ENCODE assay signal across 20 mouse cellular contexts in the genomic region with DNA sequence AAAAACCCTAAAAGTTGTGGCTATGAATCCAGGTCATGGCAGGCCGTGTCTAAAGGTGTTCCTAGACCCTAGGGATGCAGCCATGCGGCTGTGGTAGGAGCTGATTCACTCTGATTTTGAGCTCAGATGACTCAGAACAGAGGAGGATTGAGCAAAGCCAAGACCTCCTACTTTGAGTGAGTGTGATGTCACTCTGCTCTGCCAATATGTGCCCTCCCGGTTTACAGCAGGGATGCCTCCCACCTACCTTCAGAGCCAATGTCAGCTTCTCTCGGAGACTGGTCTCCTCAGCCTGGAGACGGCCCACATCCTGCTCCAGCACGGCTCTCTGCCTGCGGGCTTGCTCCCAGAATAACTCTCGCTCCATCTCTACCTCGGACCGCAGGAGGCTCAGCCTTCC. TPM values are rescaled to one million over a fixed set of nuclear protein-coding genes. Genes with fewer than 3 reads are reported as not detected.
DNase-seq lines count a peak whose midpoint lies in the region; ATAC-seq lines count a peak whose summit lies in the region.
"Had no signal": no experiment of that assay in that cellular context is flagged by ENCODE, and none has a peak within 500 bp of the region (broad histone marks: within the 10 kb centered on the region; RNA-seq: fewer than 3 reads in every experiment).

No protein-coding gene starts in this region.

- ATAC-seq in CD4-positive, CD25-positive, alpha-beta regulatory T cell, adult 4 months: no peak
- ATAC-seq: forebrain, embryonic 14.5 days; hindbrain, postnatal 0 days; midbrain, embryonic 13.5 days had no signal

- DNase-seq in adrenal gland, adult (ENCODE audit: inconsistent age in 2 of 2, low spot score in 1 of 2): peak; percentile 23 to 61
- DNase-seq in adrenal gland, postnatal 14 days: no peak
- peak; percentile 62 for DNase-seq in right cerebral cortex, adult 18-20 months
- no peak for DNase-seq in right cerebral cortex, postnatal 10 days (ENCODE audit: low spot score in 2 of 2)
- DNase-seq in layer of hippocampus, adult 9-11 months: peak; percentile 57
- DNase-seq in telencephalon, adult 2 months (ENCODE audit: low read depth, low spot score): peak; percentile 73
- DNase-seq in thymus, postnatal 36 days: no peak
- DNase-seq: adrenal gland, adult 8-10 months; cerebellum, adult 9-11 months; embryo, embryonic 11 days; gastrocnemius, postnatal 14 days; kidney, adult 8-10 months; kidney, postnatal 4 days; liver; lung, adult 2 months; retina, postnatal 1 day had no signal

RNA-seq across cellular contexts. Expression of gene Gins1, which starts 54.3 kb away (rescaled TPM):
- 5.6 and 6.9 TPM in 2 replicates for total RNA-seq in adrenal gland, postnatal 14 days (2021)
- polyA plus RNA-seq in CD4-positive, CD25-positive, alpha-beta regulatory T cell, adult 4 months (2017; shearing (Covaris generic)): 1 to 10 TPM; 5.5 to 6.9 TPM

RNA-seq across cellular contexts. Expression of gene Abhd12, which starts 55.0 kb away (rescaled TPM):
- 59.1 and 60.8 TPM in 2 replicates for total RNA-seq in adrenal gland, postnatal 14 days (2021)
- polyA plus RNA-seq in CD4-positive, CD25-positive, alpha-beta regulatory T cell, adult 4 months (2017; shearing (Covaris generic)): 10 to 100 TPM; 11.2 to 14.5 TPM

Comparison
In these comparisons a context has a peak if more than half of its experiments do, and no peak if none do; other contexts are left out.
1. DNase-seq: peak in adrenal gland, adult (2 of 2), right cerebral cortex, adult 18-20 months (single experiment), layer of hippocampus, adult 9-11 months (single experiment) and telencephalon, adult 2 months (single experiment); none in adrenal gland, postnatal 14 days (single experiment), right cerebral cortex, postnatal 10 days (0 of 2) and thymus, postnatal 36 days (0 of 2).